Mouse (Mus musculus) midbrain, embryonic 14.5 days (tissue): ENCODE measurements around the gene Hist1h1e. TPM values are rescaled to one million over a fixed set of nuclear protein-coding genes. Genes with fewer than 3 reads are reported as not detected.
A peak's percentile ranks its signal among the peaks of the same experiment; 100 is the strongest.

Source experiments
- ATAC-seq: fragments of 200-750 bp; cut with Nextera tagmentation; 2 replicates; pipeline ENCODE4 v1.8.0; 2017; ENCODE audit warnings: moderate number of reproducible peaks, moderate library complexity; ENCODE audit not compliant: low FRiP score, low TSS enrichment
- DNase-seq: peaks from one replicate; pipeline ENCODE4 v3.0.0-alpha.2; 2015
- H3K27ac ChIP-seq: fragments of 300-500 bp; sonication (generic); replicated peaks from 2 replicates; pipeline ENCODE4 v1.5.1; 2014; ENCODE audit warnings: mild to moderate bottlenecking, low read depth, low read length, moderate library complexity
- H3K27me3 ChIP-seq: fragments of 300-500 bp; sonication (generic); 2 replicates; pipeline ENCODE4 v1.6.1; 2014; ENCODE audit warnings: low read length, control low read depth, mixed read lengths; ENCODE audit not compliant: control insufficient read depth, insufficient read depth
- H3K36me3 ChIP-seq: fragments of 300-500 bp; sonication (generic); 2 replicates; pipeline ENCODE4 v1.6.1; 2014; ENCODE audit warnings: low read length, control low read depth; ENCODE audit not compliant: control insufficient read depth, insufficient read depth
- H3K4me1 ChIP-seq: fragments of 300-500 bp; sonication (generic); 2 replicates; pipeline ENCODE4 v1.6.1; 2014; ENCODE audit warnings: mild to moderate bottlenecking, antibody characterized with exemption, low read length, control low read depth; ENCODE audit not compliant: control insufficient read depth, insufficient read depth
- H3K4me2 ChIP-seq: fragments of 300-500 bp; sonication (generic); 2 replicates; pipeline ENCODE4 v1.6.1; 2014; ENCODE audit warnings: mild to moderate bottlenecking, low read length, moderate library complexity
- H3K4me3 ChIP-seq: fragments of 300-500 bp; sonication (generic); replicated peaks from 2 replicates; pipeline ENCODE4 v1.5.1; 2014; ENCODE audit warnings: low read depth, low read length
- H3K9ac ChIP-seq: fragments of 300-500 bp; sonication (generic); replicated peaks from 2 replicates; pipeline ENCODE4 v1.6.1; 2014; ENCODE audit warnings: mild to moderate bottlenecking, low read length, moderate library complexity
- H3K9me3 ChIP-seq: fragments of 300-500 bp; sonication (generic); 2 replicates; pipeline ENCODE4 v1.6.1; 2016; ENCODE audit warnings: low read length, control low read depth, mixed read lengths; ENCODE audit not compliant: control insufficient read depth
- WGBS: fragments of 180-500 bp; shearing (Covaris S2); extraction: QIAGEN DNeasy Blood & Tissue Kit; methylation state at CpG from one replicate; pipeline ENCODE4 v1.1.7; 2014; 5-methylcytosine and 5-hydroxymethylcytosine counted together
- polyA plus RNA-seq: library from polyadenylated mRNA; unstranded; fragments of >200 nt; fragmentation: Nextera tagmentation; extraction: Ambion mirVana; gene quantifications from 2 replicates; pipeline ENCODE4 v1.2.1, GENCODE M21; 2014

Hist1h1e gene
- polyA plus RNA-seq, 1 experiment from 2014 or later: 8.6 TPM

- H3K9ac ChIP-seq: peak overlapping the region; percentile 57
- DNase-seq (no peak), ATAC-seq (no peak)
- peak overlapping the region; percentile 57 for H3K4me3 ChIP-seq
- H3K27ac ChIP-seq: peak overlapping the region; percentile 86
- no peaks in the 10 kb centered on the region for H3K9me3 ChIP-seq
- H3K36me3 ChIP-seq: no peaks in the 10 kb centered on the region
- 50% methylated on average over 12 of the region's 12 CpGs for WGBS
- H3K27me3 ChIP-seq: no peaks in the 10 kb centered on the region
- H3K4me1 ChIP-seq: peaks cover 13% of the 10 kb centered on the region
- peak overlapping the region; percentile 99 for H3K4me2 ChIP-seq
These were observed 2.2 kb downstream of the Hist1h1e start for GRCm38 (mm10) chr13:23620056-23620732.

- H3K9me3 ChIP-seq: no peaks in the 10 kb centered on the region
- no peak for DNase-seq
- no peak overlapping the region for H3K4me2 ChIP-seq
- ATAC-seq: no peak
- no peak overlapping the region for H3K4me3 ChIP-seq
- H3K9ac ChIP-seq: no peak overlapping the region
- H3K27me3 ChIP-seq: no peaks in the 10 kb centered on the region
- no peaks in the 10 kb centered on the region for H3K36me3 ChIP-seq
- WGBS: 83% methylated on average over 3 of the region's 3 CpGs
- H3K27ac ChIP-seq: no peak overlapping the region
- H3K4me1 ChIP-seq: no peaks in the 10 kb centered on the region
These were observed 10.7 kb downstream of the Hist1h1e start for GRCm38 (mm10) chr13:23611638-23612037.

GRCm38 (mm10) chr13:23610393-23610792 lies 12.0 kb downstream of the Hist1h1e start:
- ATAC-seq (no peak), DNase-seq (no peak)
- H3K9ac ChIP-seq: no peak overlapping the region
- H3K36me3 ChIP-seq: no peaks in the 10 kb centered on the region
- H3K9me3 ChIP-seq: no peaks in the 10 kb centered on the region
- 64% methylated on average over 2 of the region's 2 CpGs for WGBS
- H3K27ac ChIP-seq: no peak overlapping the region
- no peaks in the 10 kb centered on the region for H3K27me3 ChIP-seq
- H3K4me2 ChIP-seq: no peak overlapping the region
- no peaks in the 10 kb centered on the region for H3K4me1 ChIP-seq
- no peak overlapping the region for H3K4me3 ChIP-seq

DNA sequence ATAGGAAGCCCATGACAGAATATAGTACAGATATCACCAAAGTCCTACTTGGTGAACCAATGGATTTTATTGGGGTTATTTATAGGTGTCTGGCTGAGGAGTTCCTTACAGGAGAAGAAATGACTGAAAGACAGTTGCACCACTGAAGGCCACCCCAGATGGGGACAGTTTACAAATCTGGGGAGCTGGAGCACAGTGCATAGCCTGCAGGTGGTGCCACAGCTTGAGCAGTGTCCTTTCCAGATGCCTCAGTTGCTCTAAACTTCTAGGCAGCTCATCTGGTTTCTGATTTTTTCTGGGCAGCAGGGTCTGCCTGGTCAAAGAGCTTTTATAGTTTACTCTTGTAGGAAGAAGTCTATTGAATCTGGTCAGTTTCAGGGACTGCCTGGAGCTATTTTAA lies 12.5 kb downstream of the Hist1h1e start:
- no peak overlapping the region for H3K9ac ChIP-seq

GRCm38 (mm10) chr13:23609209-23609608 lies 13.1 kb downstream of the Hist1h1e start:
- no peaks in the 10 kb centered on the region for H3K36me3 ChIP-seq
- H3K4me2 ChIP-seq: no peak overlapping the region
- H3K9me3 ChIP-seq: no peaks in the 10 kb centered on the region
- no peak overlapping the region for H3K4me3 ChIP-seq
- H3K9ac ChIP-seq: no peak overlapping the region
- DNase-seq: no peak
- no peaks in the 10 kb centered on the region for H3K4me1 ChIP-seq
- WGBS: 91% methylated on average over 4 of the region's 4 CpGs
- no peak for ATAC-seq
- H3K27ac ChIP-seq: no peak overlapping the region
- no peaks in the 10 kb centered on the region for H3K27me3 ChIP-seq

More for the DNA sequence above, 12.5 kb downstream of the Hist1h1e start:
- H3K27me3 ChIP-seq: no peaks in the 10 kb centered on the region
- no peaks in the 10 kb centered on the region for H3K9me3 ChIP-seq
- no peak overlapping the region for H3K27ac ChIP-seq
- no peaks in the 10 kb centered on the region for H3K36me3 ChIP-seq
- H3K4me1 ChIP-seq: no peaks in the 10 kb centered on the region
- H3K4me3 ChIP-seq: no peak overlapping the region
- no peak overlapping the region for H3K4me2 ChIP-seq
- no peak for ATAC-seq
- DNase-seq: no peak

DNA sequence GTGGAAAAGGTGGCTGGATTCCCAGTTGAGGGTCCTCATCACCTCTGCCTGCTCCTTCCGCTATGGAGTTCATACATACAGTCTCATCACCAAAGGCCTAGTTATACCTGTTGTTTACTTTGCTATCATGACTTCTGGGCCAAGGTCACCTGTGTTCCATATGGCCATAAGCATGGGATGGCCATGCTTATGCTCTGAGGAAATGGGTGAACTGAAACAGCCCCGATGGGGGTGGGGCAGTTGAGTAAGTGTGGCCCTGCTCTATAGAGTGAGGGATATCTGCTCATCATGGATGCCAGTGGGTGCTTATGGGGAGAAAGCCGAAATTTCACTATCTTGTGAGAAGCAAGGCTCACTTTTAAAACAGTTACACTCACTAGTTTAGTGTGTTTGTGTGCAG lies 17.3 kb downstream of the Hist1h1e start:
- Histone ChIP-seq H3K36me3 (no peaks in the 10 kb centered on the region), H3K4me2 (no peak overlapping the region), H3K4me3 (no peak overlapping the region), H3K9ac (no peak overlapping the region), H3K9me3 (no peaks in the 10 kb centered on the region), H3K27me3 (no peaks in the 10 kb centered on the region), H3K4me1 (no peaks in the 10 kb centered on the region), H3K27ac (no peak overlapping the region)
- ATAC-seq: no peak
- no peak for DNase-seq
- WGBS: 94% methylated on average over 3 of the region's 3 CpGs

- H3K9ac ChIP-seq: no peak overlapping the region
- no peaks in the 10 kb centered on the region for H3K27me3 ChIP-seq
- 94% methylated on average over 3 of the region's 3 CpGs for WGBS
- no peak for ATAC-seq
- H3K4me3 ChIP-seq: no peak overlapping the region
- H3K4me2 ChIP-seq: no peak overlapping the region
- H3K27ac ChIP-seq: no peak overlapping the region
- no peaks in the 10 kb centered on the region for H3K36me3 ChIP-seq
- no peaks in the 10 kb centered on the region for H3K4me1 ChIP-seq
- no peaks in the 10 kb centered on the region for H3K9me3 ChIP-seq
- no peak for DNase-seq
These were observed 17.9 kb downstream of the Hist1h1e start for GRCm38 (mm10) chr13:23604452-23604851.

GRCm38 (mm10) chr13:23603182-23603699 lies 19.1 kb downstream of the Hist1h1e start:
- H3K4me3 ChIP-seq: no peak overlapping the region
- H3K4me1 ChIP-seq: no peaks in the 10 kb centered on the region
- DNase-seq: no peak
- no peaks in the 10 kb centered on the region for H3K36me3 ChIP-seq
- H3K4me2 ChIP-seq: no peak overlapping the region
- no peak overlapping the region for H3K27ac ChIP-seq
- 82% methylated on average over 7 of the region's 7 CpGs for WGBS
- H3K9ac ChIP-seq: no peak overlapping the region
- ATAC-seq: no peak
- H3K27me3 ChIP-seq: no peaks in the 10 kb centered on the region
- H3K9me3 ChIP-seq: no peaks in the 10 kb centered on the region

DNA sequence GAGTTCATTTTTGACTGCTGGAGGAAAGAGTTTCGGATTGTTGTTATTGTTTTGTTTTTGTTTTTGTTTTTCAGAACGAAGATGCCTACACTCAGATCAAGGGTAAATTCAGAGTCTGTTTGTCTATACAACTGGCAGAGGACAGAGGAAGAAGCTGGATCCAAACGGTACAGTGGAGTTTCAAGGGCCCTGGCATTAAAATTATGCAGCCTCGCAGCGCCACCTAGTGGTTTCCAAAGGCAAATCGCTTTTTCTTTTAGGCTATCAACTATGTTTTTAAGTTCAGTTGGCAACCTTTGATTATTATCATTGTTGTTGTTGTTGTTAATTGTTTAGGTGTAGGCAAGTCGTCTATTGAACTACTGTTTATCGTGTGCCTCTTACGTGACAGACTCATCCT lies 24.4 kb downstream of the Hist1h1e start:
- no peaks in the 10 kb centered on the region for H3K36me3 ChIP-seq
- no peak overlapping the region for H3K4me2 ChIP-seq
- ATAC-seq: no peak
- H3K27me3 ChIP-seq: no peaks in the 10 kb centered on the region
- no peak overlapping the region for H3K27ac ChIP-seq
- H3K9me3 ChIP-seq: no peaks in the 10 kb centered on the region
- H3K4me1 ChIP-seq: no peaks in the 10 kb centered on the region
- H3K9ac ChIP-seq: no peak overlapping the region
- peak; percentile 88 for DNase-seq
- no peak overlapping the region for H3K4me3 ChIP-seq
- 10% methylated on average over 9 of the region's 9 CpGs for WGBS
